Mouse (Mus musculus): Measurements from ENCODE around the gene Mlf1.

DNA sequence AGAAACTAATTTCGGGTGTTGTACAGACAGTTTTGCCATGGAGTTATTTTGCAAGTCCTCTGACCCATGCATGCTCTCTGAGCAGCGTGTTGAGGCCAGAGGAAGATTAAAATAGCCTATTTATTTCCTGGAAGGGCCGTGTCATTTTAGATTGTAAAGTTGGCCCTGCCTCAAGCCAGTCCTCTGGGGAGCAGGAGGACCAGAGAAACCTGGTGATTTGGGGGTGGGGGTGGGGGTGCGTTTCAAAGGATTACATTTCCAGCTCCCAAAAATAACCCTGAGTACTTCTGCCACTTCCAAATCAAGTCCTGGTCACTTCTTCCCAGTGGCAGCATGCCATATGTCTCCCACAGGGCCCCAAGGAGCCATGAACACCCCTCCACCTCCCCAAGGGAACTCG lies 1.1 kb upstream of the Mlf1 start:
- no peak for TF ChIP-seq CTCF (IDR thresholded peaks at IDR 0.05; ENCODE audit: extremely low read depth, insufficient read depth, low read length)
- TF ChIP-seq POLR2A (IDR thresholded peaks at IDR 0.05; ENCODE audit: extremely low read depth, insufficient read depth, low read length), result no peak

All from cortical plate, adult 2 months (tissue).